Mouse (Mus musculus) layer of hippocampus, postnatal 36 days (tissue): ENCODE results near the gene Chn2. TPM values are rescaled to one million over a fixed set of nuclear protein-coding genes. Genes with fewer than 3 reads are reported as not detected.
A peak's percentile ranks its signal among the peaks of the same experiment; 100 is the strongest.

ENCODE experiments used
- DNase-seq, 2 experiments: peaks; one replicate each; pipeline ENCODE4 v3.0.0; 2022
- total RNA-seq, 2 experiments: library from RNA; stranded (reverse); gene quantifications; 2 replicates each; pipeline ENCODE4 v1.2.3; 2021

Chn2 gene
- total RNA-seq, 2 experiments from 2014 or later, result 20.1 to 23.1 TPM

GRCm38 (mm10) chr6:54248354-54249252 lies 209.2 kb downstream of the Chn2 start:
- no peak for DNase-seq

GRCm38 (mm10) chr6:54251401-54252191 lies 212.2 kb downstream of the Chn2 start:
- DNase-seq, result no peak

GRCm38 (mm10) chr6:54253206-54253605 lies 213.9 kb downstream of the Chn2 start:
- no peak for DNase-seq

- DNase-seq, result no peak
Measured at GRCm38 (mm10) chr6:54253881-54254280, 214.5 kb downstream of the Chn2 start.

GRCm38 (mm10) chr6:54254759-54255158 lies 215.4 kb downstream of the Chn2 start:
- DNase-seq, result no peak

- DNase-seq, result no peak
Measured at GRCm38 (mm10) chr6:54255321-54255720, 216.0 kb downstream of the Chn2 start.

- no peak for DNase-seq
Measured at GRCm38 (mm10) chr6:54256397-54256796, 217.0 kb downstream of the Chn2 start.

- no peak for DNase-seq
Measured at GRCm38 (mm10) chr6:54257552-54257951, 218.2 kb downstream of the Chn2 start.

- DNase-seq, result no peak
Measured at GRCm38 (mm10) chr6:54258462-54258861, 219.1 kb downstream of the Chn2 start.

- no peak for DNase-seq
Measured at GRCm38 (mm10) chr6:54262732-54263131, 223.4 kb downstream of the Chn2 start.

- DNase-seq, result no peak
Measured at GRCm38 (mm10) chr6:54263890-54264289, 224.5 kb downstream of the Chn2 start.

- DNase-seq, result no peak
Measured at GRCm38 (mm10) chr6:54264537-54264936, 225.2 kb downstream of the Chn2 start.

GRCm38 (mm10) chr6:54265384-54265783 lies 226.0 kb downstream of the Chn2 start:
- no peak for DNase-seq

GRCm38 (mm10) chr6:54272556-54273378 lies 233.4 kb downstream of the Chn2 start:
- DNase-seq, result peak in 1 of 2 experiments; percentile 25

- peak in 1 of 2 experiments; percentile 16 for DNase-seq
Measured at GRCm38 (mm10) chr6:54273379-54273730, 234.0 kb downstream of the Chn2 start.

GRCm38 (mm10) chr6:54277234-54277633 lies 237.9 kb downstream of the Chn2 start:
- DNase-seq, result no peak

- DNase-seq, result no peak
Measured at GRCm38 (mm10) chr6:54277828-54278227, 238.5 kb downstream of the Chn2 start.

GRCm38 (mm10) chr6:54278613-54279012 lies 239.3 kb downstream of the Chn2 start:
- no peak for DNase-seq

- no peak for DNase-seq
Measured at GRCm38 (mm10) chr6:54279391-54279790, 240.0 kb downstream of the Chn2 start.

- no peak for DNase-seq
Measured at GRCm38 (mm10) chr6:54280248-54280647, 240.9 kb downstream of the Chn2 start.

- DNase-seq, result no peak
Measured at GRCm38 (mm10) chr6:54283299-54283698, 243.9 kb downstream of the Chn2 start.

GRCm38 (mm10) chr6:54284167-54284711 lies 244.9 kb downstream of the Chn2 start:
- DNase-seq, result no peak
